Mouse (Mus musculus) testis, postnatal 14 days (tissue): ENCODE results near the gene Pdzrn3.

Experiments
- DNase-seq: peaks from one replicate; pipeline ENCODE4 v3.0.0; 2021; ENCODE audit warnings: low spot score

Gene Pdzrn3

GRCm38 (mm10) chr6:101289428-101289827 is 88.3 kb downstream of the Pdzrn3 start:
- no peak for DNase-seq

DNA sequence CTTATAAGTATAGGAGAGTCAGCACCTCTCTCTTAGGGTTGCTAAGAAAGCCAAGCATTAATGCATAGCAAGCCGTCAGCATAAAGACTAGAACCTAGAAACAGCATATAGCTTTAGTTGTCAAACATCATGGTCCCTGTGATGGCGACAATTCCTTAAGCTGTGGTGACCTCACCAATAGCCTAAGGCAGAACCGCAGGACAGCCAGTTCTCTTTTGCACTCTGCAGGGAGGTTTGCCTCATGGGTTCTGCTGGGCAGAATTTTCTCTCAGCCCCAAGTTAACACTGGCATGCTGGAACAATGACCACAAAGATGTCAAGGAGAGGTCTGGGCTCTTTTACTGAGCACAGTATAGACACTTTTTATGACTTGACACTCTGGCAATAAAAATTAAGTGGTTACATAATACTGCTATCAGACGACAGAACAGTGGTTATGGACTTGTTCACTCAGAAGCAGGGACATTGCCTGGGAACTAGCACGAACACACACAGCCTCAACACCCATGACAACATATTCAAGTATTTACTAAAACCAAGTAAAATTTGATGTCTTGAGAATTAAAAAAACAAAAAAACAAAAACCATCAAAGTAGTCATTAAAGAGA is 90.0 kb downstream of the Pdzrn3 start:
- DNase-seq = no peak

- DNase-seq = no peak
Observed at GRCm38 (mm10) chr6:101287077-101287476, 90.6 kb downstream of the Pdzrn3 start.

DNA sequence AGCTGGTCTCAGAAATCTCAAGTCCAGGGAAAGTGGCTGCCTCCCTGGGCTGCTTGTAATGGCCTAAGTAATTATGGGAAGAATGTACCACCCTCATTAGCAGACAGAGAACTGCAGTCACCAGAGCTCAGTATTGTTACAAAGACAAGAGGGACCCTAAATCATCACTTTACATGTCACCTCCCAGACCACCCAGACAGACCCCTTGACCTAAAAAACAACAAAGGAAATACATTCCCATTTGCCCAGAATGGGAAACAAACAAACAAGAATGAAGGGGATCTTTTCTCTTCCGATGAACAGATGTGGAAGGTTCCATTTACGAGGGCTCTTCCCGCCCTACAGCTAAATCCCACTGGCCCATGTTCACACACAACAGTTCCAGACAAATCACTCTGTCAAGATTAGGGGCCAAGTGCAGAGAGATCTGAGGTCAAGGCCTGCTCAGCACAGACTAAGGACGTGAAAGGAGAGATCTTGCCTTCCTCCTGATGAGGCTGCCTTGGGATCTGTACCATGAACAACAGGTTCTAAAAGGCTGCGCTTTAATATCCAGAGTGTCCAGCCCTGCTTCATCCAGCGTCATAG is 93.2 kb downstream of the Pdzrn3 start:
- no peak for DNase-seq

GRCm38 (mm10) chr6:101283891-101284290 is 93.8 kb downstream of the Pdzrn3 start:
- DNase-seq = no peak

DNA sequence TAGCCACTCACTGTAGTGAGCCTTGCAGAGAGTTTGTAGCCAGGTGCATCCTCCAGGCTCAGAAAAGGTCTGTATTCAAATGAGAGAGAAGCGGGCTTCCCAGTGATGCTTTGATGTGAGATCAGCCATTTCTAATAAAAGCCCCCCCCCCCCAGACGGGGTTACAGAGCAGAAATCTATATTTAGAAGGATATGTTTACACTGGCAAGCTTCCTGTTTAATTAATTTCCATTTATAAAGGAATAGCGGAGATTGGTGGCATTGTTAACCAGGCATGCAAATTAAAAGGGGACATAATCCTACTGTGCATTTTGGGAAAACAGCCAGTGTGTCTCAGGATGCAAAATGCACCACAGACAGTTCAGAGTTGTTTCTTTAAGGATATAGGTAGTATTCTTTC is 96.1 kb downstream of the Pdzrn3 start:
- DNase-seq = no peak

GRCm38 (mm10) chr6:101280811-101281218 is 96.9 kb downstream of the Pdzrn3 start:
- no peak for DNase-seq

DNA sequence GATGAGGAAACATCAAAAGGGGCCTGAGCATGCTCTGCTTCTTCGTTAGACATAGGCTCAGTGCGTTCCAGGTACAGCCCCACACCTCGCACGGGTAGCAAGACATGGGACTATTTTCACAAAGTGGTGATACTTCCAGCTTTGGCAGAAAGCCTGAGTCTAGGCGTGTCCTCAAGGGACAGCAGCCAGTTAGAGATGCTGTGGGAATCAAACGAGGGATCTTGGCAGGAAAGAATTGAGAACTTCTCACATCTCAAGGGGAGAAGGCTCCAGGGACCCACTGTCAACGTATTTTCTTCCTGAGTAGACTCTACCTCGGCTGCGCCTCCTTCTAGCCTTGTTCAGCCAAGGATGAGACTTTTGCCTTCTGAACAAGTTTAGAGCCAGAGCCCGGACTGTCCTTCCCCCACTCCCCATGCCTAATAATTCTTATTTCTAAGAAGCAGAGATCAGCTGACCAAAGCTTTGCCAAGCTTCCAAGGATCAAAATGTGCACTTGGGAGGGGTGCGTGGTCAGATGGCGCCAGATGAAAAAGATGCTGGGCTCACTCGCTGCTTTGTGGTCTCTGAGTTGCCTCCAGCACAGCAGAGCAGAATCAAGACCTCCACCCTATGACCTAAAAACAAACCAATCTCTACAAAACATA is 99.3 kb downstream of the Pdzrn3 start:
- DNase-seq = no peak

- no peak for DNase-seq
Observed at GRCm38 (mm10) chr6:101276261-101276660, 101.4 kb downstream of the Pdzrn3 start.

DNA sequence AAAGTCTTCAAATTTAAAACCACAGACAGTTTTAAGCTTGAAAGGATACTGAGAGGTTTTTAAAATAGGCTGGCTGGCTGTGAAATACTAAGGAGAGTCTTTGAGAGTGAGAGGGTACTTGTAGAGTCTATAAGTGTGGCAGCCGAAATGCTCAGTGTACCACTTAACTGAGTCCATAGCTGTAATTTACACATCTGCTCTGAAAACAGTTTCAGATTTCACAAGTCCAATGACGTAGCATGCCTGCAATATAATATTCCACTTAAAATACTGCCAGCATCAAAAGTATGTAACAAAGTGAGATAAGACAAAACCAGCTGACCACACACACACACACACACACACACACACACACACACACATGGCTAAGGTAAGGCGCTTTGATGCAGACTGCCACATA is 101.9 kb downstream of the Pdzrn3 start:
- no peak for DNase-seq

- peak; percentile 36 for DNase-seq
Observed at GRCm38 (mm10) chr6:101274846-101275245, 102.9 kb downstream of the Pdzrn3 start.

DNA sequence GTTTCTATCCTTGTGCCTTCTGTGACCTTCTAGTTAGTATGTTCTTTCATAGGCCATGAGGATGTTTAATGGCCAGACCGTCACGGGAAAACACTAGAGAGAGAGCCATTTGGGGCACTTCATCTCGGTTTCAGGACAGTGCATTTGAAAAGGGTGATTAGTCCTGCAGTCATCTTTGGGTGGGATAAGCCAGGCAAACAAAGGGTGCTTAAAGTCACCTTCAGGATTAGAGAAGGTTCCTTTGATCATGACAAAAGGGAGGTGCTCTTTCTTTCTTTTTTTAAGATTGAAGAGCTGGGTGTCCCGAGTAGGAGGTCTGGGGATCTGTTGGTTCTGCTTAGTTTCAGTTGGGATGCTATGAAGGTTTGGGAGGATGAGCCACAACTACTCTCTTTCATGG is 105.4 kb downstream of the Pdzrn3 start:
- DNase-seq = no peak

DNA sequence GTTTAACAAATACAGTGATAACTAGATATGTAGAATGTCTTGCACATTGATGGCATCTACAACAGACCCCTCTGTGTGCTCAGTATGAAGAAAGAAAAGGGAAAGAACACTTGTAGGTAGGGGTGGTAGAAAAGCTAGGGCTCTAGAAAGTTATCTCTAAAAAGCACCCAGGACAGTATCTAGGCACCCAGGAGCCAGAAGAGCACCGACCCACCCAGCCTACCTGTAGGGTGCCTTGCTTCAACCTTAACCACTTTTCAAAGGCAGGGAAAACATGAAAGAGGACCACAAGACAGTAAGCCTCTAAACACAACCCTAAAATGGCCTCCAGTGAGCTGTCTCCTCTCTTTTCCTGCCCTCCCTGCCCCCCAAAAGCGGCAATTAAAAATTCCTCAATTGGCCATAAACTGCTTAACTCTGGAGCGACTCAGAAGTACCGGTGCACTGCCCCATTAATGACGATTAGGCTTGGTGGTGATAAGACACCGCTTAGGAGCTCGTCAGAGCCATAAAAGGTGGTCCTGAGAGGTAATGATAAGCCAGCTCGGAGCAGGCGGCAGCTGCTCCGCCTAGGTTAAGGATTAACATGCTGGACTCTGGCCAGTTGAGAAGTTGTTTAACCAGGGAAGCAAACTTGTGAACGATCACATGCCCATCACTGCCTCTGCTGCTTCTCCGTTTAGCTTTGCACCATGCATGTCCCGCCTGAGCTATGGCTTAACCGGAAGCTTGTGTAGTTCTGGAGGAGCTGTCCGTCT is 106.1 kb downstream of the Pdzrn3 start:
- no peak for DNase-seq

- no peak for DNase-seq
Observed at GRCm38 (mm10) chr6:101270095-101270826, 107.4 kb downstream of the Pdzrn3 start.

DNA sequence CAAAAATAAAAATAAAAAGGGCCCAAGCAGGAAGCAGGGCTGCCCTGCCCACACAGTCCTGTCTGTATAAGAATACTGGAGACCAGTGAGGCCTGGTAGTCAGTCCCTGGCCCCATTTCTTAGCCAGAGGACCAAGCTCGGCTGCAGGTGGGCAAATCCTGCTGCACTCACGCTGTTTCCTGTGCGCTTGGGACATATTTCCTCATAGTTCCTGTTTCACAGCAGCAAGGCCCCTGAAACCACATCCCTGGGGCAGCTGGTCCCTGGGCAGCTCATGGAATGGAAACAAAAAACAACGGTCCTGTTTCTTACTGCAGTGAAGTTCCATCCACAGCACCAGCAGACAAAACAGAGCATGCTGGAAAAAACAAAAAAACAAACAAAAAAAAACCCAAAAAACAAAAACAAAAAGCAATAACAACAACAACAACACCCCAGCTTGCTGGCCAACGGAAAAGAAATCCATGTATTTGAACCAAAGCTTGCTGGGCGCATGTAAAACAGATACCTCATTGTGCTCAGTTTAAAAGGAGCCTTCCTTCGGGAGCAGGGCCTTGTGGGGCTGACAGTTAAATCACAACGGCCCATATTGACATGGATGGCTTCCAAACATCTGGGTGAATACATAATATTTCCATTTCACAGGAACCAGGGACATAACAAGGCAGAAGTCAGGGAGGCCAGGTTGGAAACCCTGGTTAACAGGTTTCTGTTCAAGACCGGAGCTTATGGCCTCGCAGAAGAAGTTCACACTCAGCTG is 108.2 kb downstream of the Pdzrn3 start:
- DNase-seq = no peak

- peak; percentile 56 for DNase-seq
Observed at GRCm38 (mm10) chr6:101268266-101268665, 109.4 kb downstream of the Pdzrn3 start.

DNA sequence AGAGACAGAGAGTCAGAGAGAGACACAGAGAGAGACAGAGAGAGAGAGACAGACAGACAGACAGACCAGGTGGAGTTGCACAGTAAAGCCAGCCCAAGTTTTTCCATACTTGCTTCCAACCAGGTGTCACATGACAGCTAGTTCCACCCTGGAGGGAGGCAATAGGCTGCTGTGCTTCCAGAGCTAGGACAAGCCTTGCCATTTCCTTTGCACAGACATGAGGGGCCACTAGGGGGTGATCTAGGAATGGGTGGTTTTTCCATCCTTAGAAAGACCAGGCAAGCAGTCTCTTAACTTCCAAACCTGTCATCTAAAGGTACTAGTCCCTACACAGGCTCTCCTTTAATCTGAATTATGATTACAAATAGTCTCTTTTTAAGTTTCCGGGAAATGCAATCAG is 110.9 kb downstream of the Pdzrn3 start:
- peak; percentile 35 for DNase-seq

DNA sequence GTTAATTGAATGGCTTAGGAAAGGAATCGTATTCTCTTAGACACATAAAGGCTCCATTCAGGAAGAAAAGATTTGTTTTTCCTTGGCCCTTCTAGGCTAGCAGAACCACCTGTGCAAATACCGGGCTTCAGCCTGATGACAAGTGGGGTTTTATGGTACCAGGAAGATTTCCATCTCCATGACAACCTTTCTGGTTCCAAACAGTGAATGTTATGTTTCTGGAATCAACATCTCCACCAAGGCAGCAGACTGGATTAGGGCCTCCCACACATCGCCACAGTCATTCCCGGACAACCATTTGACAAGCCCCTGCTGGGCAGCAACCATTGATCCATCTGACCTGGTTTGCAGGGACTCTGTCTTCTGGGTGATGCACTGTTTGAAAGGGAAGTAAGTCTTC is 114.2 kb downstream of the Pdzrn3 start:
- DNase-seq = no peak

- no peak for DNase-seq
Observed at GRCm38 (mm10) chr6:101261513-101261912, 116.2 kb downstream of the Pdzrn3 start.

GRCm38 (mm10) chr6:101259411-101259810 is 118.3 kb downstream of the Pdzrn3 start:
- DNase-seq = no peak

- no peak for DNase-seq
Observed at GRCm38 (mm10) chr6:101257418-101257817, 120.3 kb downstream of the Pdzrn3 start.
